Mouse (Mus musculus) G1E (cell line): ENCODE results near the gene Rhbdf2.

Experiments
- CTCF ChIP-seq: IDR thresholded peaks from 2 replicates; pipeline ENCODE4 v1.5.1; 2012; ENCODE audit warnings: low read depth, low read length, inconsistent platforms, mixed read lengths
- GATA1 ChIP-seq: IDR thresholded peaks from 2 replicates; pipeline ENCODE4 v1.6.1; 2012; ENCODE audit warnings: borderline replicate concordance, low read length, inconsistent platforms, mixed read lengths
- TAL1 ChIP-seq: conservative IDR thresholded peaks from 2 replicates; pipeline ENCODE4 v1.6.1; 2012; ENCODE audit warnings: low read depth, low read length, inconsistent platforms, mixed read lengths

GRCm38 (mm10) chr11:116641168-116641567, 14.3 kb upstream of the Rhbdf2 start:
- no peak for TF ChIP-seq GATA1
- TF ChIP-seq CTCF: peak; percentile 25
- no peak for TF ChIP-seq TAL1
